Comparison of ENCODE assay signal across 25 mouse cellular contexts in genomic region chr6:111815150-111815549, GRCm38 (mm10).
DNase-seq lines count a peak whose midpoint lies in the region; ATAC-seq and TF ChIP-seq lines count a peak whose summit lies in the region.
"Had no signal": no experiment of that assay in that cellular context is flagged by ENCODE, and none has a peak within 500 bp of the region (broad histone marks: within the 10 kb centered on the region; RNA-seq: fewer than 3 reads in every experiment).

No protein-coding gene starts in this region.

- H3K4me1 ChIP-seq in forebrain, postnatal 0 days (ENCODE audit: insufficient read depth), result no peaks in the 10 kb centered on the region
- H3K4me1 ChIP-seq in forebrain, embryonic 11.5 days (replicated peaks; ENCODE audit: control insufficient read depth, insufficient read depth, low read length), result no peaks in the 10 kb centered on the region
- H3K4me1 ChIP-seq in embryonic facial prominence, embryonic 10.5 days, result no peaks in the 10 kb centered on the region
- H3K4me1 ChIP-seq: embryonic facial prominence, embryonic 13.5 days; forebrain, embryonic 13.5 days; heart, embryonic 15.5 days; hindbrain, embryonic 12.5 days had no signal

- H3K9me3 ChIP-seq in forebrain, postnatal 0 days (ENCODE audit: low read length), result no peaks in the 10 kb centered on the region
- H3K9me3 ChIP-seq in forebrain, embryonic 11.5 days (ENCODE audit: control insufficient read depth, low read length), result no peaks in the 10 kb centered on the region; the same call in 1 of the 2 replicates
- 0 out of 2 replicates have a peak, but pooled peaks cover 3% of the 10 kb centered on the region for H3K9me3 ChIP-seq in embryonic facial prominence, embryonic 10.5 days
- H3K9me3 ChIP-seq: embryonic facial prominence, embryonic 13.5 days; heart, embryonic 15.5 days had no signal

- no peak overlapping the region for H3K9ac ChIP-seq in forebrain, postnatal 0 days
- no peak overlapping the region for H3K9ac ChIP-seq in forebrain, embryonic 11.5 days (ENCODE audit: low read length)
- H3K9ac ChIP-seq: embryonic facial prominence, embryonic 13.5 days; forebrain, embryonic 13.5 days; heart, embryonic 15.5 days; hindbrain, embryonic 12.5 days had no signal

- no peak overlapping the region for H3K4me3 ChIP-seq in forebrain, postnatal 0 days (ENCODE audit: low read depth, low read length)
- no peak overlapping the region for H3K4me3 ChIP-seq in forebrain, embryonic 11.5 days (ENCODE audit: low read depth, low read length)
- no peak overlapping the region for H3K4me3 ChIP-seq in layer of hippocampus, adult 2 months
- no peak overlapping the region for H3K4me3 ChIP-seq in embryonic facial prominence, embryonic 10.5 days
- H3K4me3 ChIP-seq: embryonic facial prominence, embryonic 13.5 days; forebrain, embryonic 13.5 days; heart, embryonic 15.5 days; hindbrain, embryonic 12.5 days had no signal

- no peaks in the 10 kb centered on the region for H3K36me3 ChIP-seq in forebrain, postnatal 0 days (ENCODE audit: insufficient read depth)
- no peaks in the 10 kb centered on the region for H3K36me3 ChIP-seq in forebrain, embryonic 11.5 days (ENCODE audit: control insufficient read depth, insufficient read depth, low read length)
- H3K36me3 ChIP-seq in embryonic facial prominence, embryonic 10.5 days (replicated peaks), result no peaks in the 10 kb centered on the region
- H3K36me3 ChIP-seq: embryonic facial prominence, embryonic 13.5 days; G1E; heart, embryonic 15.5 days; hindbrain, embryonic 12.5 days had no signal

- no peak overlapping the region for H3K4me2 ChIP-seq in forebrain, postnatal 0 days (ENCODE audit: low read depth)
- no peak overlapping the region for H3K4me2 ChIP-seq in forebrain, embryonic 11.5 days (ENCODE audit: low read depth, low read length, severe bottlenecking)
- H3K4me2 ChIP-seq: embryonic facial prominence, embryonic 13.5 days; forebrain, embryonic 13.5 days; heart, embryonic 11.5 days; heart, embryonic 15.5 days; hindbrain, embryonic 12.5 days had no signal

- H3K27me3 ChIP-seq in forebrain, postnatal 0 days (ENCODE audit: insufficient read depth, low read length), result no peaks in the 10 kb centered on the region
- H3K27me3 ChIP-seq in forebrain, embryonic 11.5 days (ENCODE audit: control insufficient read depth, insufficient read depth, low read length), result no peaks in the 10 kb centered on the region
- no peaks in the 10 kb centered on the region for H3K27me3 ChIP-seq in embryonic facial prominence, embryonic 10.5 days (replicated peaks; ENCODE audit: low read depth, poor library complexity, severe bottlenecking)
- H3K27me3 ChIP-seq: embryonic facial prominence, embryonic 13.5 days; forebrain, embryonic 13.5 days; heart, embryonic 15.5 days; hindbrain, embryonic 12.5 days had no signal

- no peak for TF ChIP-seq CTCF in forebrain, postnatal 0 days (IDR thresholded peaks at IDR 0.05; ENCODE audit: low read depth)
- TF ChIP-seq CTCF in layer of hippocampus, adult 2 months (conservative IDR thresholded peaks at IDR 0.05), result no peak

- no peak for DNase-seq in forebrain, postnatal 0 days
- no peak for DNase-seq in forebrain, embryonic 11.5 days (ENCODE audit: low spot score)
- DNase-seq in brain, adult 2 months (ENCODE audit: low read depth, low spot score), result peak; percentile 69
- peak; percentile 62 to 78 for DNase-seq in layer of hippocampus, adult 2 months (ENCODE audit: low spot score in 2 of 2)
- peak; percentile 21 to 24 for DNase-seq in layer of hippocampus, postnatal 10 days (ENCODE audit: low spot score in 2 of 2)
- DNase-seq in lung, postnatal 10 days, result no peak
- no peak for DNase-seq in kidney, postnatal 25 days
- no peak for DNase-seq in embryonic facial prominence, embryonic 10.5 days (ENCODE audit: low spot score)
- DNase-seq: adrenal gland, adult 8-10 months; adrenal gland, postnatal 36 days; B cell, adult 2 months; cerebellum, adult 11-12 months; cerebellum, adult 9-10 months; cerebellum, postnatal 25 days; gastrocnemius, postnatal 10 days; heart, adult 18-20 months; heart, postnatal 14 days had no signal

- ATAC-seq in forebrain, postnatal 0 days, result 0 out of 2 replicates have a peak, but pooled peaks have one; percentile 36
- ATAC-seq in forebrain, embryonic 11.5 days (replicated peaks; ENCODE audit: low FRiP score), result no peak
- ATAC-seq: CD4-positive, CD25-positive, alpha-beta regulatory T cell, adult 4 months; forebrain, embryonic 13.5 days; hindbrain, embryonic 16.5 days had no signal

- no peak overlapping the region for H3K27ac ChIP-seq in forebrain, postnatal 0 days (ENCODE audit: low read depth, low read length)
- no peak overlapping the region for H3K27ac ChIP-seq in forebrain, embryonic 11.5 days (ENCODE audit: low read depth, low read length)
- H3K27ac ChIP-seq in layer of hippocampus, adult 2 months, result peak overlapping the region; percentile 87
- H3K27ac ChIP-seq in embryonic facial prominence, embryonic 10.5 days (replicated peaks), result no peak overlapping the region
- H3K27ac ChIP-seq: embryonic facial prominence, embryonic 13.5 days; forebrain, embryonic 13.5 days; heart, embryonic 15.5 days; hindbrain, embryonic 12.5 days had no signal

Comparison
In these comparisons a context has a peak if more than half of its experiments do, and no peak if none do; other contexts are left out.
1. DNase-seq: peak in brain, adult 2 months (single experiment), layer of hippocampus, adult 2 months (2 of 2) and layer of hippocampus, postnatal 10 days (2 of 2); none in forebrain, postnatal 0 days (single experiment), forebrain, embryonic 11.5 days (single experiment), lung, postnatal 10 days (single experiment), kidney, postnatal 25 days (0 of 2) and embryonic facial prominence, embryonic 10.5 days (single experiment).